Mouse (Mus musculus) limb, embryonic 10.5 days (tissue): ENCODE measurements around the gene Nrip2. TPM values are rescaled to one million over a fixed set of nuclear protein-coding genes. Genes with fewer than 3 reads are reported as not detected.
A peak's percentile ranks its signal among the peaks of the same experiment; 100 is the strongest.

Experiments used
- DNase-seq: peaks from one replicate; pipeline ENCODE4 v3.0.0-alpha.2; 2017; ENCODE audit warnings: low spot score
- H3K27ac ChIP-seq: fragments of 300-500 bp; sonication (generic); 2 replicates; pipeline ENCODE4 v1.5.1; 2016; ENCODE audit warnings: mild to moderate bottlenecking
- H3K27me3 ChIP-seq: fragments of 300-500 bp; sonication (generic); 2 replicates; pipeline ENCODE4 v1.6.1; 2016; ENCODE audit warnings: low read depth, mild to moderate bottlenecking; ENCODE audit not compliant: poor library complexity, severe bottlenecking
- H3K36me3 ChIP-seq: fragments of 300-500 bp; sonication (generic); 2 replicates; pipeline ENCODE4 v1.6.1; 2016; ENCODE audit warnings: mild to moderate bottlenecking, moderate library complexity
- H3K4me1 ChIP-seq: fragments of 300-500 bp; sonication (generic); 2 replicates; pipeline ENCODE4 v1.6.1; 2016
- H3K4me3 ChIP-seq: fragments of 300-500 bp; sonication (generic); 2 replicates; pipeline ENCODE4 v1.5.1; 2016; ENCODE audit warnings: mild to moderate bottlenecking, moderate library complexity
- H3K9me3 ChIP-seq: fragments of 300-500 bp; sonication (generic); replicated peaks from 2 replicates; pipeline ENCODE4 v1.6.1; 2016; ENCODE audit warnings: mild to moderate bottlenecking
- WGBS: fragments of 180-500 bp; shearing (Covaris S2); methylation state at CpG from one replicate; pipeline ENCODE4 v1.1.7; 2016; 5-methylcytosine and 5-hydroxymethylcytosine counted together
- polyA plus RNA-seq: library from polyadenylated mRNA; unstranded; fragments of >200 nt; fragmentation: Nextera tagmentation; extraction: Ambion mirVana; gene quantifications from 2 replicates; pipeline ENCODE4 v1.2.1, GENCODE M21; 2016

The Nrip2 gene
- 2.3 and 2.5 TPM in 2 replicates for polyA plus RNA-seq

- 74% methylated on average over 3 of the region's 3 CpGs for WGBS
- H3K27ac ChIP-seq = peak within 1 kb of the TSS; percentile 39; the same call in 1 of the 2 replicates
- no peaks in the 10 kb centered on the region for H3K9me3 ChIP-seq
- H3K4me1 ChIP-seq = peaks cover 10% of the 10 kb centered on the region; the same call in 1 of the 2 replicates
- no peaks in the 10 kb centered on the region for H3K36me3 ChIP-seq
- no peak for DNase-seq
- H3K4me3 ChIP-seq = peak within 1 kb of the TSS; percentile 20; the same call in 1 of the 2 replicates
- no peaks in the 10 kb centered on the region for H3K27me3 ChIP-seq
Measured at GRCm38 (mm10) chr6:128398996-128399395, at the start of gene Nrip2. TSS of gene Nrip2 (plus strand) at chr6:128399296.

DNA sequence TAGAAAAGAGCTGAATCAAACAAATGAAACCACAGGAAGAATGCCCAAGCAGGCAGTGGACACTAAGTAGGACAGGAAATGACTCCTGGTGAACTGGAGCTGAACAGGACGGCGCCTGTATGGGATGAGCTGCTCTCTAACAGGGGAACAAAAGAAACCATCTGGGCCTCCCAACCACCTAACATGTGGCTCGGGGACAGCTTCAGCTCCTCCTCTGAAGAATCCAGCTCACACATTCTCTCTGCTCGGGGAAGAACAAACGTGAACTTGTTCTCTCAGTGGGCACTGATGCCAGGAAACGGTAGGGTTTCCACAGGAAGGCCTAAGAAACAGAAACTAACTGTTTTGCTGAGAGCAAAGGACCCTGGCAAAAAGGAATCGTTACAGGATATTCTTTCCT, 49.4 kb upstream of the Nrip2 start:
- Histone ChIP-seq H3K27me3 (no peaks in the 10 kb centered on the region), H3K27ac (no peak overlapping the region)
- 71% methylated on average over 7 of the region's 7 CpGs for WGBS

GRCm38 (mm10) chr6:128354140-128354539, 45.0 kb upstream of the Nrip2 start:
- 74% methylated on average over 3 of the region's 3 CpGs for WGBS
- H3K4me1 ChIP-seq = peaks cover 18% of the 10 kb centered on the region
- H3K27ac ChIP-seq = no peak overlapping the region
- H3K4me3 ChIP-seq = peak overlapping the region; percentile 80; the same call in 1 of the 2 replicates
- DNase-seq = no peak
- no peaks in the 10 kb centered on the region for H3K9me3 ChIP-seq
- peaks cover 55% of the 10 kb centered on the region for H3K36me3 ChIP-seq
- no peaks in the 10 kb centered on the region for H3K27me3 ChIP-seq

More for the DNA sequence above, 49.4 kb upstream of the Nrip2 start:
- DNase-seq = no peak
- no peaks in the 10 kb centered on the region for H3K9me3 ChIP-seq
- H3K36me3 ChIP-seq = peaks cover 34% of the 10 kb centered on the region
- no peak overlapping the region for H3K4me3 ChIP-seq
- peaks cover 9% of the 10 kb centered on the region for H3K4me1 ChIP-seq

DNA sequence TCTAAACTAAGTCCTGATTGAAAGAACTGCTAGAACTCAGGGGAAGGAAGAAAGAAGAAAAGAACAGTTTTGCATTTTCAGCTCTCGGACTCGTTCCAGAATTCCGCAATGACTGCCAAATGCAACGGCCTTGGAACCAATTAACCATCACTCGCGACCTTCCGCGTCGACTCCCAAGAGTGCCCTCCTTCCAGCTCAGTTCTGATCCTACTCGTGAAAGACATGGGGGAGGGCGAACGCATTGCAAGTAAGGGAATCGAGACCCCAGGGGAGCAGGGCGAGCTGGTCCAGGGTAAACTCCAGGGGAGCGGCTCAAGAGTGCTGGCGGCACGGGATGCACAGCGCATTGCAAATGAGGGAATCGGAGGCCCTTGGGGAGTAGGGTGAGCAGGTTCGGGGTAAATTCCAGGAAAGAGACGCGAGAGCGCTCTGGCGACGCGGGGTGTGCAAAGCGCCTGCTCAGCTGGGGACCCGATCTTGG, 43.9 kb upstream of the Nrip2 start:
- H3K27me3 ChIP-seq = no peaks in the 10 kb centered on the region
- under 1% methylated on average over 28 of the region's 28 CpGs for WGBS
- H3K36me3 ChIP-seq = peaks cover 55% of the 10 kb centered on the region
- H3K4me3 ChIP-seq = peak overlapping the region; percentile 80
- H3K27ac ChIP-seq = peak overlapping the region; percentile 87
- H3K4me1 ChIP-seq = peaks cover 25% of the 10 kb centered on the region
- H3K9me3 ChIP-seq = no peaks in the 10 kb centered on the region
- no peak for DNase-seq

DNA sequence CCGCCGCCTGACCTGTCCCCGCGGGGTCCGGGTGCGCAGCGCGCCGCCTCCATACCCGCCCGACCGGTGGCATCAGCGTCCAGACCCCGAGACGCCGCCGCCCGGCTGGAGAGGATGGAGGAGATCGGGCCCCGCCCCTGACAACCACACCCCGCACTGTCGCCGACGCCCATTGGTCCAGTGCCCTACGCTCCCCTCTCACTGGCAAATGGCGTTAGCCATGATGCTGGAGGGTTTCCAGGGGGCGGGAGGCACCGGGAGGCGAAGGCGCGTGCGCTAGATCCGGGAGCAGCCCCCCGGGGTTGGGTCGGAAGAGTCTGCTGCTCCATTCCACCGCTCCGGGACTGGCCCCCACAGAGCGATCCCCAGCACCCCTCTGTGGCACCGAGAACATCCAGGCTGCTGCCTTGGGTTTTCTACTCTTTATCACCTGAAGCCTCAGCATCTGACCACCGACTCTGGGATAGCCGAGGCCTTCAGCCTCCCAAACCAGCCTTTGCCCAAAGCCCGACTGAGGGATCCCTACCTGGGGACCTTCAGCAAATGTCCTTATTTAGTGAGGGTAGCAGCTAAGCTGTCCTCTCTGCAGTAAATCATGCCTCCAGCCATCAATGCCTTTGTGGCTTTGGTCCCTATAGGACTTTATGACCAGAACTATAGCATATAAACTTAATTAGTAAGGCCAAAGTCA, 43.2 kb upstream of the Nrip2 start, which contains the start of gene Tulp3:
TSS of gene Tulp3 (minus strand) at position 126 of the 691 bp plus-strand sequence.
- H3K36me3 ChIP-seq = peaks cover 50% of the 10 kb centered on the region
- peaks cover 27% of the 10 kb centered on the region for H3K4me1 ChIP-seq
- DNase-seq = peak; percentile 100
- peak within 1 kb of the TSS; percentile 80 for H3K4me3 ChIP-seq
- under 1% methylated on average over 40 of the region's 42 CpGs for WGBS
- no peaks in the 10 kb centered on the region for H3K27me3 ChIP-seq
- H3K27ac ChIP-seq = peak within 1 kb of the TSS; percentile 87
- H3K9me3 ChIP-seq = no peaks in the 10 kb centered on the region

GRCm38 (mm10) chr6:128358999-128359398, 40.1 kb upstream of the Nrip2 start:
- no peak overlapping the region for H3K27ac ChIP-seq
- peaks cover 38% of the 10 kb centered on the region for H3K36me3 ChIP-seq

GRCm38 (mm10) chr6:128361901-128362300, 37.2 kb upstream of the Nrip2 start:
- H3K4me1 ChIP-seq = peaks cover 35% of the 10 kb centered on the region

More at GRCm38 (mm10) chr6:128358999-128359398, 40.1 kb upstream of the Nrip2 start:
- DNase-seq = peak; percentile 69
- H3K4me3 ChIP-seq = no peak overlapping the region
- H3K27me3 ChIP-seq = no peaks in the 10 kb centered on the region
- H3K4me1 ChIP-seq = peaks cover 40% of the 10 kb centered on the region
- 38% methylated on average over 2 of the region's 2 CpGs for WGBS
- H3K9me3 ChIP-seq = no peaks in the 10 kb centered on the region

GRCm38 (mm10) chr6:128362381-128363006, 36.6 kb upstream of the Nrip2 start, which contains the start of the genes Rhno1 and Foxm1:
TSS of gene Rhno1 (minus strand) at chr6:128362911.
TSS of gene Foxm1 (plus strand) at chr6:128362967.
- Histone ChIP-seq H3K4me3 (peak within 1 kb of the TSS; percentile 98), H3K9me3 (no peaks in the 10 kb centered on the region), H3K4me1 (peaks cover 35% of the 10 kb centered on the region), H3K27ac (peak within 1 kb of the TSS; percentile 97), H3K36me3 (peaks cover 60% of the 10 kb centered on the region), H3K27me3 (no peaks in the 10 kb centered on the region)
- WGBS = under 1% methylated on average over 76 of the region's 76 CpGs
- peak; percentile 93 for DNase-seq

More at GRCm38 (mm10) chr6:128361901-128362300, 37.2 kb upstream of the Nrip2 start:
- no peak for DNase-seq
- Histone ChIP-seq H3K27me3 (no peaks in the 10 kb centered on the region), H3K36me3 (peaks cover 60% of the 10 kb centered on the region), H3K4me3 (peak overlapping the region; percentile 98), H3K27ac (peak overlapping the region; percentile 97), H3K9me3 (no peaks in the 10 kb centered on the region)
- 23% methylated on average over 9 of the region's 9 CpGs for WGBS

DNA sequence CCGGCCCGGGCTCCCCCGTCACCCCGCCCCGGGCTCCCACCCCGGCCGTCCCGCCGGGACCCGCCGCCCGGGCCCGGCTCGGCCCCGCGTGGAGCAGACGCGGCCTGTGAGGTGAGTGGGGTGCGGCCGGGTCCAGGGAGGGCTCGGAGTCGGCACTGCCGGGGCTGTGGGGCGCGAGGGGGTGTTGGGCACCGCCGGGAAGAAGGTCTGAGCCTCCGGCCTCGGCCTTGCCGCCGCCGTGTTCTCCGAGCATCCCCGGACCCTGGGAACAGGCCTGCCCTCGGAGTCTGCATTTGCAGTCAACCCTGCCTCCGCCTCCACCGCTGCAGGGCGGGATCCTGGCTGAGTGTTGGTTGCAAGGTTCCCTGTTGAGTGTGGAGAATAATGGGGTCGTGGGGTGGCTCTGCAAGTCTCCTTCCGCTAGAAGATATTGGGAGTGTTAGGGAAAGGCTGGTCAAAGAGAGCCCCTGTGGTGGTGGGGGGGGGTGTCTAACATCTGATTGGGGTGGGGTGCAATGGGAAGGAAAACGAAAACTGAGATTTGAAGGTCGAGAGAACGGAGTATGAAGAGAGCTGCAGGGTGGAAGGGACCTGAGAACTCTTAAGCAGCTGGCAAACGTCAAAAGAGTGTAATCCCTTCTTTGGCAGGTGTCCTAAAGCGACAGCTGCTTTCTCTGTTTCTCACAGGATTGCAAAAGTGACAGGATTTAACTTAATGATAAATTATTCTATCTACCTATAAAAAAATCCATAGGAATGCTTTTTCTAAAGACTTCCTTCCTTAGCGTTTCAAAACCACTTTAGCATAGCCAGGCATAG, 35.9 kb upstream of the Nrip2 start:
- Histone ChIP-seq H3K4me1 (peaks cover 35% of the 10 kb centered on the region), H3K9me3 (no peaks in the 10 kb centered on the region), H3K36me3 (peaks cover 60% of the 10 kb centered on the region), H3K27ac (peak overlapping the region; percentile 97), H3K27me3 (no peaks in the 10 kb centered on the region), H3K4me3 (peak overlapping the region; percentile 98)
- WGBS = under 1% methylated on average over 41 of the region's 46 CpGs
- DNase-seq = no peak

GRCm38 (mm10) chr6:128364721-128365120, 34.4 kb upstream of the Nrip2 start:
- peaks cover 33% of the 10 kb centered on the region for H3K4me1 ChIP-seq
- no peaks in the 10 kb centered on the region for H3K27me3 ChIP-seq
- DNase-seq = no peak
- peaks cover 65% of the 10 kb centered on the region for H3K36me3 ChIP-seq
- H3K27ac ChIP-seq = no peak overlapping the region
- H3K4me3 ChIP-seq = 0 out of 2 replicates have a peak overlapping the region, but pooled peaks have one; percentile 8
- H3K9me3 ChIP-seq = no peaks in the 10 kb centered on the region
- 87% methylated on average over 6 of the region's 6 CpGs for WGBS

DNA sequence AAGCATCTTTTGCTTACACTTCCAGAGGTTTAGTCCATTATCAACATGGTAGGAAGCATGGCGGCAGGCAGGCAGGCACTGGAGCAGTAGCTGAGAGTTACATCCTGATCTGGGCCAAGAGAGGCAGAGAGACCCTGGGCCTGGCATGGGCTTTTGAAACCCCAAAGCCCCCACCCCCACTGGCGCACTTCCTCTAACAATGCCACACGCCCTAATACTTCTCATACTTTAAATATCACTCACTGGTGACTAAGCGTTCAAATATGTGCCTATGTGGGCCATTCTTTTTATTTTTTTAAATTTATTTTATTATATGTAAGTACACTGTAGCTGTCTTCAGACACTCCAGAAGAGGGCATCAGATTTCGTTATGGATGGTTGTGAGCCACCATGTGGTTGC, 32.6 kb upstream of the Nrip2 start:
- no peak for DNase-seq
- H3K9me3 ChIP-seq = no peaks in the 10 kb centered on the region
- H3K4me1 ChIP-seq = peaks cover 21% of the 10 kb centered on the region
- no peak overlapping the region for H3K27ac ChIP-seq
- peaks cover 73% of the 10 kb centered on the region for H3K36me3 ChIP-seq
- no peaks in the 10 kb centered on the region for H3K27me3 ChIP-seq
- no peak overlapping the region for H3K4me3 ChIP-seq
- 96% methylated on average over 5 of the region's 5 CpGs for WGBS

DNA sequence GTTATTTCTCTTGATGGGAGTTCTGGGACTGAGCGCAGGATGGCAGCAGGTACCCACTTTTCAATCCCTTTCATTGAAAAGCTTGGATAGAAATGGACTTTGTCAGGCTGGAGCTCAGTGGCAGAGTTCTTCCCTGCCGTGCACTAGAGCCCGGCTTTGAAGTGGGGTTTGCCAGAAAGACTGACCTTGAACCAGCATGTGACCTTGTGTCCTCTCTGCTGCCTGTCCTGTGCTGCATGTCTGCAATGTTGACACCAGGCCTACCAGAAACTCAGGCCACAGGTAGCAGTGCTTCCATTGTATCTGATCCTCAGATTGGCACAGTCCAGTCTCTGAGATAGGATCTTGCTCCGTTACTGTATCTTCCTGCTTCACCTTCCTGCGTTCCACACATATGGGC, 29.1 kb upstream of the Nrip2 start:
- Histone ChIP-seq H3K27me3 (no peaks in the 10 kb centered on the region), H3K4me3 (no peak overlapping the region), H3K36me3 (peaks cover 100% of the 10 kb centered on the region), H3K27ac (no peak overlapping the region), H3K4me1 (0 out of 2 replicates have a peak, but pooled peaks cover under 1% of the 10 kb centered on the region), H3K9me3 (no peaks in the 10 kb centered on the region)
- DNase-seq = no peak
- 91% methylated on average over 5 of the region's 5 CpGs for WGBS
